Mouse (Mus musculus) gastrocnemius, adult 2 months (tissue): ENCODE measurements around the gene Slc43a1. TPM values are rescaled to one million over a fixed set of nuclear protein-coding genes. Genes with fewer than 3 reads are reported as not detected.
"Not testable (repeated sequence)": the region's sequence is repeated elsewhere in the genome, so short reads cannot be mapped to it uniquely, and the experiment has no call there.

ENCODE experiments used
- DNase-seq: peaks from one replicate; pipeline ENCODE4 v3.0.0; 2022
- H3K27ac ChIP-seq: fragments of 200-600 bp; 2 replicates; pipeline ENCODE4 v1.8.1; 2022; ENCODE audit warnings: mild to moderate bottlenecking
- H3K4me3 ChIP-seq: fragments of 200-600 bp; 2 replicates; pipeline ENCODE4 v1.8.1; 2022; ENCODE audit warnings: mild to moderate bottlenecking, moderate library complexity
- CTCF ChIP-seq: fragments of 200-600 bp; IDR thresholded peaks from 2 replicates; pipeline ENCODE4 v1.8.1; 2022; ENCODE audit warnings: antibody characterized with exemption, mild to moderate bottlenecking, moderate library complexity
- intact Hi-C: fragments of 180-260 bp; cut with DNase I; formaldehyde crosslinking; loops from one replicate; pipeline ENCODE4 v1.15.1; 2025
- long read RNA-seq, 2 experiments: library from polyadenylated mRNA; stranded (forward); transcript quantifications; one replicate each; pipeline ENCODE4 v2.0.0; 2021
- total RNA-seq, 2 experiments: library from RNA; stranded (reverse); gene quantifications; 2 replicates each; pipeline ENCODE4 v1.2.3; 2021

Slc43a1 gene
- 10 to 100 TPM in 1 of 2 experiments, 1 to 10 TPM in 1; 6.3 to 11.6 TPM for total RNA-seq
- long read RNA-seq, experiment 1, partial matches to known transcripts = 1 of 3 reads
- long read RNA-seq, experiment 1, other reads (novel, unspliced or antisense) = 0 of 3 reads
- long read RNA-seq, experiment 2, transcript Slc43a1-204 (15 exons, 3,089 nt) = major isoform, 6 of 12 reads
- long read RNA-seq, experiment 2, partial matches to known transcripts = 0 of 12 reads
- long read RNA-seq, experiment 2, other reads (novel, unspliced or antisense) = 4 of 12 reads

DNA sequence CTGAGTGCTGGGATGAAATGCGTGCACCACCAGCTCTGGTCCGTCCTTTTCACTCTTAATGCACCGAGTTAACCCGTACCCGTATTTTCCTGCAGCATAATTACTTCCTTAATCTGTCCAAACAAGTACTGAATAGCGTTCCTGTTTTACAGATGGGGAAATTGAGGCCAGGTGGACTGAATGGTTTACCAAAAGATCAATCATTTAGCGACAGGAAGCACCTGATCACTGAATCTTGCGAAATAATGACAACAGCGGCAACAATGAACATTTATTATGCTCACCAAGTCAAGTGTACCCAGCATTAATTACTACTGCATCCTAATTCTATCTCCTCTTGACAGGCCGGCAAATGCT lies at the start of gene Slc43a1:
Slc43a1 (plus strand) TSS at position 258 of the 357 bp plus-strand sequence.
- peak within 1 kb of the TSS; percentile 95 for H3K27ac ChIP-seq
- DNase-seq = no peak
- intact Hi-C loops = no loop called here

DNA sequence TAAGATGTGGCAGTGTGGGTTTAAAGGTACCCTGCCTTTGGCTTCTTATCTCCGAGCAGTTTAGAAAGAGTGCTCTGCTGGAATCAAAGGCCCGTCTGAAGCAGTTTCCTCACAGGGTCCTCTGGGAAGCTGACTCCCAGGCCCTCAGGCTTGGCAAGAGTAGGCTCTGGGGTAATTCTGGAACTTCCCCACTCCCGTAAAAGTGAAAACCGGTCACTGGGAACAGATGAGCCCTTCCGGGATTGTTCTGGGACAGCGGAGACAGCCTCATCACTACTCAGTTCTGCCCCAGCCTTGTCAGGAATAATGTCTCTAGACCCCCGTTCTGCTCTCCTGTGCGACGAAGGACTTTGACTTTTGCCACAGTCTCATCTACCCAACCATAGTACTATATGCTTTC lies 48.2 kb upstream of the Slc43a1 start:
- H3K27ac ChIP-seq = peak overlapping the region; percentile 66
- no peak overlapping the region for H3K4me3 ChIP-seq
- TF ChIP-seq CTCF = no peak
- DNase-seq = no peak
- intact Hi-C loops = no loop called here

More for the DNA sequence above, at the start of gene Slc43a1:
- H3K4me3 ChIP-seq = peak within 1 kb of the TSS; percentile 93
- TF ChIP-seq CTCF = no peak

DNA sequence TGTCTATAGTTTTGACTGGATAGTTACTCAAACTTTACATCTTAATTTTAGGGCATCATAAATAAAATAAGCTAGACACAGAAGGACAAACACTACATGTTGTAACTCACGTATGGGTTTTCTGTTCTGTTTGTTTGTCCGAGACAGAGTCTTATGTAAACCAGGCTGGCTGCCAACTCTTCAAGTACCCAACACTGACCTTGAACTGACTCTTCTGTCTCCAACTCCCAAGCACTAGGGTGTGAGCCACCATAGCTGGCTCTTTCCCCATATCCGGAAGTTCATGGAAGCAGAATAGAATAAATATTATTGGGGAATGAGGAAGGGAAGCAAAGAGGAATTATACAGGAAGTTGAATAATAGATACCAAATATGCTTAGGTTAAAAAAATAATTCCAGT lies 46.1 kb upstream of the Slc43a1 start:
- Histone ChIP-seq H3K4me3 (no peak overlapping the region), H3K27ac (no peak overlapping the region)
- intact Hi-C loops = no loop called here
- TF ChIP-seq CTCF = no peak
- DNase-seq = no peak

DNA sequence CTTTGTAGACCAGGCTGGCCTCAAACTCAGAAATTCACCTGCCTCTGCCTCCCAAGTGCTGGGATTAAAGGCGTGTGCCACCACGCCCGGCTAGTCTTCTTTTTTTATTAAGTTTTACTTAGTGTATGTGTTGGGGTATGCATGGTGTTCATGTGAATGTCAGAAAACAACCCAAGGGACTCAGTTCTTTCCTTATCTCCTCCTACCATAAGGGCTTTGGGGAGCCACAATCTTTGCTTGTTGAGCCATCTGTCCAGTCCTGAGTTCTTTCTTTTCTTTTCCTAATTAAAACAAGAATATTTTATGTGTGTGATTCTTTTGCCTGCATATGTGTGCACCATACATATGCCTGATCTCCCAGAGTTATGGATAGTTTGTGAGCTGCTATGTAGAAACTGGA lies 45.5 kb upstream of the Slc43a1 start:
- DNase-seq = no peak
- intact Hi-C loops = no loop called here
- TF ChIP-seq CTCF = no peak

DNA sequence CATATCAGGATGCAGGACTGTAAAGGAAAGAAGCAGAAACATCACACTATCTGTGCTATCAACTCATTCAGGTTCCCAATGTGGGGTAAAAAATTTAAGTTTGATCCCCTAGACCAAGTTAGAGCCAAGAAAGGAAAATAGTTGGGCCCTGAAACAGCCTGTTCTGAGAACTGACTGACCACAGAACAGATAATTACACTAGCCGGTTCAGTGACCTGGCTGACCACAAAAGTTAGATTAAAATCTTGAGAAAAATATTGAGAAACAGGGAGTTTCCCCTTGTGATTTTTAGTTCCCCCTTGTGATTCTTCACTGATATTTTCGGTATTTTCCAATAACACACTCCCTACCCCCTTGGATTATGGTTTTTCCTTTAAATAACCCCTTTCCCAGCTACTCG lies 44.8 kb upstream of the Slc43a1 start:
- intact Hi-C loops = no loop called here
- Histone ChIP-seq H3K4me3 (no peak overlapping the region), H3K27ac (no peak overlapping the region)
- TF ChIP-seq CTCF = no peak
- no peak for DNase-seq

More for the DNA sequence above, 45.5 kb upstream of the Slc43a1 start:
- Histone ChIP-seq H3K27ac (no peak overlapping the region), H3K4me3 (no peak overlapping the region)

DNA sequence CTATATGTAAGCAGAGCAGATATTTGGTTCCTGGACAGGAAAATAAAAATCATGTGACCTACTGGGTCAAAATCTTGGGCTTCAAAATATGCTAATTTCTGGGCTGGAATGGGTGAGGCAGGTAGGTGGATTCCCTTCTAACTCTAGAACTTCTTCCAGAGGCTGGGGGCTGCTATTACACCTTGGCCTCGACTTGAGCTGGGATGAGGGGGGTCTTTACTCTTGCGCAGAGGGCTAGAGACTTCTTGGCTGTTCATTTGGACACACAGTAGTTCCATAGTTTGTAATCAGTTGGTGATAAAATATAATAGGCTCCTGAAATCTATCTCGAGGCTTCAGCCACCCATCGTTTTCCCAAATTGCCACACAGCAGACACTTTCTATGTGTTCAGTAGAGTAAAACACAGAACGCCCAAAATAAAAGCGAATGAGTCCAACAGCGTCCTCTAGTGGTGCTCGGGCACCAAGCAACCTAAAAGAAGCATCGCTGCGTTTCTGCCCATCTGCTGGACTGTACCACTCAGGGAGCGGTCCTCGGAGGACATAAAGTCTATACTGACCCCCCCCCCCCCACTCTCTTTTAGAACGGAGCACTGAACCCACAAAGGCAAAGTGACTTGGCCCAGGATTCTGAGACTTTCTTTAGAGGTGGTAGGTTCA lies 40.7 kb upstream of the Slc43a1 start:
- DNase-seq = peak; percentile 79
- TF ChIP-seq CTCF = peak; percentile 86
- intact Hi-C loops = loop anchor here (5.0 kb wide), 2 partner anchors 56 to 341 kb away; partner anchors contain the start of gene Gm19426
- Histone ChIP-seq H3K4me3 (peak overlapping the region; percentile 88), H3K27ac (peak overlapping the region; percentile 81)

DNA sequence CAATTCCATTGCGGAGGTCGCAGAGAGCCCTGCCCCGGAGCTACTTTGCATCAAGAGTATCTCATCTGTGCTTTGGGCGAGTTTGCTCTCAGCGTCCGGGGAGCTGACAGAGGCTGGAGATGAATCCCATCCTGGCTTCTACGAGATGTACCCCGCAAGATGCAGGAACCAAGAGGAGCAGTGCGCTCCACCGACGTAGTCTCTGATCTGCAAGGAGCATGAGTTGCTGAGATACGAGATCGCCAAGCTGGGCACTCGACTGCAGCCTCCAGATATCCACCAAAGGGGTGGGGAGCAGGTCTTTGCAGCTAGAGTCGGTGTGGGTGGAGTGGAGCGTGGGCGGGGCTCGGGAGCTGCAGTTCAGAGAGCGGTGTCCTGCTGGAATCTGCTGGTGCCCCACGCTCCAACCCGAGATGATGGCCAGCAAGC lies 40.1 kb upstream of the Slc43a1 start, which contains the start of gene Ube2l6:
Ube2l6 (plus strand) TSS at position 336 of the 429 bp plus-strand sequence.
- Histone ChIP-seq H3K4me3 (peak within 1 kb of the TSS; percentile 88), H3K27ac (peak within 1 kb of the TSS; percentile 81)
- peak; percentile 78 for DNase-seq
- no peak for TF ChIP-seq CTCF
- intact Hi-C loops = loop anchor here (5.0 kb wide), 2 partner anchors 56 to 341 kb away; partner anchors contain the start of gene Gm19426

DNA sequence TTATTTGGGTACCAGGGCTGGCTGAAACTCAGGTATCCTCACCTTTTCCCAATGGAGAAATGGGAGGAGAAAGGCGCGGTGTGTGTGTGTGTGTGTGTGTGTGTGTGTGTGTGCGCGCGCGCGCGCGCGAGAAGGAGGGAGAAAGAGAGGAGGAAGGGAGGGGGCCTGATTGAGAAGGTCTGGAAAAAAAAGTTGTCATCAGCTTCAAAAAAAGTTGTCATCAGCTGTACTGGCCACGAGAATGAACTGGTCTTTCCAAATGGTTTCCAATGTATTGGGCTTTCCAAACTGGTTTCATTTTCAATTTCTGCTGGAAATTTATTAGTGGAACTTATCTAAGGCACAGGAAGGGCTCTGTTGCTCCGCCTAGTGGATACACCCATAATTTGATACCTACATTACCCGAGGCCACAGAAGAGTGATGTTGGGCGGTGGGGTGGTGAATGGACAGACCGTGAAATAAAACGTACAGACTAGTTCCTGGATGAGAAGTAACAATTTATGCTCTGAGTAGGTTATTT lies 39.5 kb upstream of the Slc43a1 start:
- Histone ChIP-seq H3K27ac (peak overlapping the region; percentile 81), H3K4me3 (peak overlapping the region; percentile 88)
- peak; percentile 82 for TF ChIP-seq CTCF
- intact Hi-C loops = loop anchor here (5.0 kb wide), 2 partner anchors 57 to 342 kb away; partner anchors contain the start of gene Gm19426
- DNase-seq = peak; percentile 57

DNA sequence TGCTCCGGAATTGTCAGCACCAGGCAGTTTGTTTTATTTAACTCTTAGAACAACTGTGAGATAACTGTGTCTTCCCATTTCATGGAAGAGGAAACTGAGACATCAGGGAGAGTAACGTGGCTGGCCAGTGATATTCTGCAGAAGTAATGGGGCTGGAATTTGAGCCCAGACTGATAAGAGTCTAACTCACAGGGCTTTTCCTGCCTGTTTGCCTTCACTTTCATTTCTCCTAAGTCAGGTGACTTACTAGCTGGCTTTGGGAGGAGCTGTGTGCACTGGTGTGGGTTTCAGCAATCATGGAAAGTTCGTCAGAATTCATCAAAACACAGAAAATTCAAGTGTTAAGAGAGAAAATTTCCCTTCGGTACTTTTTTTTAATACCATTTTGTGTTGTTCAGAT lies 38.3 kb upstream of the Slc43a1 start:
- intact Hi-C loops = no loop called here
- Histone ChIP-seq H3K4me3 (peak overlapping the region; percentile 2; the same call in 1 of the 2 replicates), H3K27ac (no peak overlapping the region)
- TF ChIP-seq CTCF = no peak
- no peak for DNase-seq

DNA sequence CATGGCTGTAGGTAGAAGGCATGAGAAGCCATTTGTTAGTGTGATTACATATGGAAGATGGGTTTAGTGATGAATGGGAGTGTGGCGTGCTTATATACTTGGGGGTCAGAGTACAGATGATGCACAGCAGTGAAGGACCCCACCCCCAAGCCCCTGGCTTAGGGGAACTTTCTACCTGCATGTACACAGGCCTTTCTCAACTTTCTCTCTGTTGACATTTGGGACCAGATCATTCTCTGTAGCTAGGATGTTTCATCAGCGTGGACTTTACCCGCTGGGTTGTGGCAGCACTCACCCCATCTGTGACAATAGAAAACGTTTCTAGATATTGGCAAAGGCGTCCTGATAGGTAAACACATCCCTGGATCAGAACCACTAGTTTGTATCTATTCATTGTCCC lies 37.4 kb upstream of the Slc43a1 start:
- DNase-seq, H3K27ac ChIP-seq, intact Hi-C loops, H3K4me3 ChIP-seq: not testable (repeated sequence)

DNA sequence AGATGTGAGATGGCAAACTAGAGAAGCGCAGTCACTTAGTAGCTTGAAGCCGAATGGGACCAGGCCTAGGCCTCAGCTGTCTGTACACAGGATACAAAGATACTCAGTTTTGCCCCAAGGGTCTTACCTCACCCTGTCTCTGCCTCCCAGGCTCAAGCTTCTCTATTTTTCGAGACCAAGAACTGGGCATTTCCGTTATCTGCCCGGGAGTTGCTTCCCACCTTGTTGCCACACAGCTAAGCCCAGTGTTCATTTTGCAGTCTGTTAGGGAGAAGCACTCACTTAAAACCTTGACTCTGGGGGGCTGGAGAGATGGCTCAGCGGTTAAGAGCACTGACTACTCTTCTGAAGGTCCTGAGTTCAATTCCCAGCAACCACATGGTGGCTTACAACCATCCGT lies 34.7 kb upstream of the Slc43a1 start:
- Histone ChIP-seq H3K4me3 (no peak overlapping the region), H3K27ac (no peak overlapping the region)
- intact Hi-C loops = no loop called here
- no peak for DNase-seq
- no peak for TF ChIP-seq CTCF

DNA sequence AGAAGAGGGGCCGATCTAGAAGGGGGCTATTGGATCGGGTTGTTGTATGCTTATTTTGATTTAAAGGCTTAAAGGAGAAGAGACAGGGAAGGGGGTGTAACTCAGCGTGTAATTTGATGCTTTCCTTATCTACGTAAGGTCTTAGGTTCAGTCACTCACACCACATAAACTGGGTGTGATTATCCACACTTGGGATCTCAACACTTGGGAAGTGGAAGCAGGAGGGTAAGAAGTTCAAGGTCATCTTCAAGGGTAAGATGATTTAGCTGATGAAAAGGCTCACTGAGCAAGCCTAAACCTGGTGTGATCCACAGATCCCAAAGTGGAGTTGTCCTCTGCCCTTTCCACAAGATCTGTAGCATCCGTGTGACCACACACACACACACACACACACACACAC lies 32.1 kb upstream of the Slc43a1 start:
- H3K4me3 ChIP-seq = no peak overlapping the region
- DNase-seq = no peak
- intact Hi-C loops = no loop called here
- TF ChIP-seq CTCF = no peak
- no peak overlapping the region for H3K27ac ChIP-seq

DNA sequence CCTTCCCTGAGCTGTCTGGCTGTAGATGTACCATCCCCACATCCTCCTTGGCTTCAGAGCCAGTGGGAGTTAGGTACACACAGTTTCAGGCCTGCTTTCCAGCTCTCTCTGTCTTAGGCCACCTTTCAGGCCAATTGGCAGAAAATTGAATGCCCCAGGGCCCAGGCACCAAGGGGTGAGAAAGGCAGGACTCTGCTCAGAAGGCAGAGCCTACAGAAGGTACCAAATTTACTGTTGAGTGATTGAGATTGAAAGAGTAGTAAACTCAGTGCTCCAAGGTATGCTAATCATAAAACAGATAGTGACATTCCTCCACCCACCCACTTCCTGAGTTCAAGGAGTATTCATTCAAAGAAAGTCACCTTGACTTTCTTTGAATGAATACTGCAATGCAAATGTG lies 29.3 kb upstream of the Slc43a1 start:
- no peak overlapping the region for H3K4me3 ChIP-seq
- no peak for DNase-seq
- intact Hi-C loops = no loop called here
- no peak overlapping the region for H3K27ac ChIP-seq
- no peak for TF ChIP-seq CTCF
